Mouse (Mus musculus): ENCODE results near the gene Macrod1.

GRCm38 (mm10) chr19:7040637-7041130 is 15.9 kb upstream of the Macrod1 start:
- TF ChIP-seq CTCF (IDR thresholded peaks at IDR 0.05; ENCODE audit: low read depth, low read length) = no peak
- no peak for TF ChIP-seq TAL1 (conservative IDR thresholded peaks at IDR 0.05; ENCODE audit: low read depth, low read length)
- TF ChIP-seq GATA1 (IDR thresholded peaks at IDR 0.05; ENCODE audit: borderline replicate concordance, low read length) = no peak
- no peak for TF ChIP-seq POLR2AphosphoS5 (IDR thresholded peaks at IDR 0.05; ENCODE audit: insufficient replicate concordance, low read depth, low read length)
